Mouse (Mus musculus): ENCODE results near the gene Mrm2. TPM values are rescaled to one million over a fixed set of nuclear protein-coding genes. Genes with fewer than 3 reads are reported as not detected.
A peak's percentile ranks its signal among the peaks of the same experiment; 100 is the strongest.

The Mrm2 gene
- 12.0 and 14.7 TPM in 2 replicates for polyA plus RNA-seq (2016; fragmentation: Nextera tagmentation; extraction: Ambion mirVana)

DNA sequence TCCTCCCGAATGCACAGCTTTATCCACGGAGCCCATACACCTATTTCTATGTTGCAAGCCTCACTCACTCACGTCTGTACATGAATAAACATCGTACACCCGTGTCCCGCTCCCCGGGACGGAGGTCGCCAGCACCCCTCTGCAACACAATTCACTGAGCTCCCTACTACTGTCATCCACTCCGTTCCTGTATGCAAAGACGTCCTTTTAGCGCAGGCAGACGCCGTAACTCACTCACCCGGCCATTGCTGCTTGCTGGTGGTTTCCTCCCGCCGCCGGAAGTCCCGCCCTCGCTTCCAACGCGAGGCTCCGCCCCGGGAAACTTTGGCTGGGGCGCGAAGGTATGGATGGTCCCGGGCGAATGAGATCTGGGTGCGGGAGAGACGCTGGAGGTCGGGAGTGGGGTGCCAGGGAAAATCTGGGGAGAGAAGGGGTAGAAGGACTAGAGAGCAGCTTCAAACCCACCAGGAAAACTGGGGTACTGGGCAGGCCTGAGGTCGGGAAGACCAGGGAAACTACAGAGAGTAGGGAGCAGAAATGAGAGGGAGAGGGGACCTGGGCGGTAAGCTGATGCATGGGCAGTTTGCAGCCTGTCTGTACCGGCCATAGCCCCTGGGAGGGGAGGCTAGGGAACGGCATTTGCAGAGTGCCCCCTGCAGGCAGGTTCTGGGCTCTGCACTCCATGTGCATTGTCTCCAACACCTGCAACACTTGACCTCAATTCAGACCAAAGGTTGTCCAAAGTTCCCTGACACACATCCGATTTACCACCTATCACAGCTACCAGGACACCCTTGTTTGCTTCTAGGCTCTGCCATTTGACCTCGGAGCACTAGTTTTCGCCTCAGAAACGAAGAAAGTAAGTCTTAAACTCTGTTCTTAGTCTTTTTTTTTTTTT, at the start of gene Mrm2:
Gene Mrm2, minus strand, starts transcription at position 284 of the 898 bp plus-strand sequence.
- peaks cover 50% of the 10 kb centered on the region for H3K36me3 ChIP-seq
- no peaks in the 10 kb centered on the region for H3K9me3 ChIP-seq (replicated peaks)
- peak within 1 kb of the TSS; percentile 80 for H3K9ac ChIP-seq
- peaks cover 28% of the 10 kb centered on the region for H3K4me1 ChIP-seq
- peak within 1 kb of the TSS; percentile 72 for H3K4me3 ChIP-seq
- under 1% methylated on average over 39 of the region's 39 CpGs for WGBS (ENCODE audit: insufficient replicate concordance)
- H3K4me2 ChIP-seq, result peak within 1 kb of the TSS; percentile 87
- H3K27ac ChIP-seq, result peak within 1 kb of the TSS; percentile 91
- H3K27me3 ChIP-seq (replicated peaks), result no peaks in the 10 kb centered on the region
- peak; percentile 86 for ATAC-seq

DNA sequence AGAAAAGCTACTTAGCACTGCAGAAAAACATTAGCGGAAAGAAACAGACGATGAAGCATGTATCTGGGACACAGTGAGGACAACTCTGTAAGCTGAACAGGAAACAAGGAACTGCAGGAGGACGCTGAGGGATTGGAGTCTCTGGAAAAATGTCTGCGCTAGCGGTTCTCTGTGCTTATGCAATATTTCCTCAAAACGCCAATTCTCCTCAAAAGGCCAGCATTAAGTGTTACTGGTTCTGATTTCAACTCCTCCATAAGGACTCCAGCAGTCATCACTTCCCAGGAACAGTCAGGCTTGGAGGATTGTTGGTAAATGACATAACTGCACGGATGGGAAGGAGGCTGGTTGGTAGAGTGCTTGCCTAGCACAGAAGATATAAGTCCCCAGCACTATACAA, 49.5 kb upstream of the Mrm2 start:
- Histone ChIP-seq H3K27me3 (replicated peaks) (no peaks in the 10 kb centered on the region), H3K9ac (no peak overlapping the region), H3K4me3 (no peak overlapping the region), H3K27ac (no peak overlapping the region), H3K4me2 (no peak overlapping the region), H3K9me3 (replicated peaks) (no peaks in the 10 kb centered on the region), H3K4me1 (peaks cover 50% of the 10 kb centered on the region), H3K36me3 (0 out of 2 replicates have a peak, but pooled peaks cover 4% of the 10 kb centered on the region)
- 75% methylated on average over 7 of the region's 7 CpGs for whole genome bisulfite sequencing (ENCODE audit: insufficient replicate concordance)
- no peak for ATAC-seq

DNA sequence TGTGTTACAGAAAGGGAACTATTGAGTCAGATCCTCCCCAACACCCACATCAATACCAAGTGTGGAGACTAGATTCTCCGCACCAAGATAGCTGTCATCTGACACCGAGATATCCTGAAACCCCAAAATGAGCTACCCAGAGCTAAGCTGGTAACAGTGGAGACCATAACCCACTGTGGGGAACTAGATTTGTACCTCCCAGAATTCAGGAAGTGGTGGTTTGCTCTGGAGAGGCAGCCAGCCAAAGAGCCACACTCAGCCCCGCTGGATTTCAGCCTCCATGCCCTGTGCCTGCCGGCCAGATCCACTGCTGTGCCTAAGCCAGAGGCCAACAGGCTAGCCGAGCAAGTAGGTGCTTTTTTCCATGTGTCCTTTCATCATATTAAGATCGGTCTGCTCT, 47.6 kb upstream of the Mrm2 start:
- H3K36me3 ChIP-seq, result 0 out of 2 replicates have a peak, but pooled peaks cover 4% of the 10 kb centered on the region
- WGBS (ENCODE audit: insufficient replicate concordance), result 35% methylated on average over 6 of the region's 6 CpGs
- no peak overlapping the region for H3K4me3 ChIP-seq
- no peak overlapping the region for H3K4me2 ChIP-seq
- H3K27ac ChIP-seq, result no peak overlapping the region
- H3K9me3 ChIP-seq (replicated peaks), result no peaks in the 10 kb centered on the region
- H3K9ac ChIP-seq, result no peak overlapping the region
- peaks cover 46% of the 10 kb centered on the region for H3K4me1 ChIP-seq
- no peak for ATAC-seq
- H3K27me3 ChIP-seq (replicated peaks), result no peaks in the 10 kb centered on the region

DNA sequence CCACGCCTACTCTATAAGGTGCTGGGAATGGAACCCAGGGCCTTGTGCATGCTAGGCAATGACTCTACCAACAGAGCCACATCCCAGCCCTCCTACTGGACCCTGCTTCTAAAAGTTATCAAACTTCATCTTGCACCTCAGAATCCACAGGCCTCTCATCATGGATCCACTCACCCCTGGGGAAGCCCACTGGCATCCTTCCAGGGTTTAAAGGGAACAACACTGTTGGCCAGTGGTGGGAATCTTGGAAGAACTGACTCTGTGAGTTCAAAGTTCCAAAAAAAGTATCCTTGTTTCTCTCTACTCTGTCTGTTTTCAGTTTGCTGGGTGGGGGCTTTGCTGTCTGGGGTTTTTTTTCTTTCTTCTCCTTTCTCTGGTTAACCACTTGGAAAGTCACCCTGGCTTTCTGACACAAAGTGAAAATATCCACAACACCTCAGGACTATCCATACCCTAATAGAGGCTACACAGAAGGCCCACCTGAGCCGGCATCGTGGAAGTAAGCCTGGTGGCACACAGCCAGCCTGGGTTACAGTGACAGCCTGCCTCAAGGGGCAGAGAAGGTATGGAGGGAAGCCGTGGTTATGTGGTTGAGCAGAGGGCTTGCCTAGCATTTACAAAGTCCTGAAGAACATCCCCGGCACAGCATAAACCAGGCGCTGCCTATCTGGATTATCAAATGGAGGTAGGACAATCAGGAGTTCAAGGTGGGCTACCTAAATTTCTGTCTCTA, 46.6 kb upstream of the Mrm2 start:
- H3K9me3 ChIP-seq (replicated peaks), result no peaks in the 10 kb centered on the region
- 74% methylated on average over 6 of the region's 6 CpGs for WGBS (ENCODE audit: insufficient replicate concordance)
- no peak overlapping the region for H3K4me3 ChIP-seq
- H3K9ac ChIP-seq, result no peak overlapping the region
- 0 out of 2 replicates have a peak, but pooled peaks cover 4% of the 10 kb centered on the region for H3K36me3 ChIP-seq
- no peaks in the 10 kb centered on the region for H3K27me3 ChIP-seq (replicated peaks)
- no peak for ATAC-seq
- H3K4me2 ChIP-seq, result no peak overlapping the region
- H3K27ac ChIP-seq, result no peak overlapping the region
- H3K4me1 ChIP-seq, result peaks cover 37% of the 10 kb centered on the region

DNA sequence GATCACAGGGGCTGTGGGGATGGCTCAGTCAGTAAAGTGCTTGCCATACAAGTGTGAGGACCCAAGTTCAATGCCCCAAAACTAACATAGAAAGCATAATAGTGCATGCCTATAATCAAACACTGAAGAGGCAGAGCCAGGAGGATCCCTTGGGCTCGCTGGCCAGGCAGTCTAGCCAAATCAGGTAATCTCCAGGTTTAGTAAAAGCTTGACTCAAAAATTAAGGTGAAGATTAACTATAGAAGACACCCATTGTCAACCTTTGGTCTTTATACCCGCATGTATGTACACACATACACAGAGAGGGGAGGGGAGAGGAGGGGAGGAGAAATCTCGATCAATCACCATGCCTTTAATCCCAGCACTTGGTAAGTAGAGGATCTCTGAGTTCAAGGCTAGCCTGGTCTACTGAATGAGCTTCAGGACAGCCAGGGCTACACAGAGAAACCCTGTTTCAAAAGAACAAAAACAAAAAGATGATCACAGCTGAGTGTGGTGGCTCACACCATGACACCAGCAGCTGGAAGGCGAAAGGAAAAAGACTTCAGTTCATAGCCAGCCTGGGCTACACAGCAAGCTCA, 43.6 kb upstream of the Mrm2 start:
- Histone ChIP-seq H3K4me1 (peaks cover 42% of the 10 kb centered on the region), H3K27ac (no peak overlapping the region), H3K4me3 (no peak overlapping the region), H3K9ac (no peak overlapping the region), H3K9me3 (replicated peaks) (no peaks in the 10 kb centered on the region), H3K4me2 (no peak overlapping the region), H3K36me3 (0 out of 2 replicates have a peak, but pooled peaks cover 4% of the 10 kb centered on the region), H3K27me3 (replicated peaks) (no peaks in the 10 kb centered on the region)
- no peak for ATAC-seq
- 70% methylated on average over 4 of the region's 4 CpGs for WGBS (ENCODE audit: insufficient replicate concordance)

DNA sequence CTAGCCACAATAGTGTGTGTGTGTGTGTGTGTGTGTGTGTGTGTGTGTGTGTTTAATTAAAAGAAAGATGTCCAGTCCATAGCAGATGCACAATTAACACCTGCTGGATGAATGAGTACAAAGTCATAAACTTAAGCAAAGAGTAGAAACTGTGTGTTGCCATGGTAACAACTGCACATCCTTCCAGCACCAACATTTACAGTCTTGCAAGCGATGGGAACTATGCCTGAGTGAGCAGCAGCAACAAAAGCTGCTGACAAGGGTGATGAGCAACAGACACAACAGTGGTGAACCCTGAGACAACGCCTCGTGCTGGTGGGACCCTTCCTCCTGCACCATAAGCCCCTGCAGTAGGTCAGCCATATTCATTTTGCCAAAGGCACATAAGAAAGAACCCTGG, 42.5 kb upstream of the Mrm2 start:
- peaks cover 45% of the 10 kb centered on the region for H3K4me1 ChIP-seq

DNA sequence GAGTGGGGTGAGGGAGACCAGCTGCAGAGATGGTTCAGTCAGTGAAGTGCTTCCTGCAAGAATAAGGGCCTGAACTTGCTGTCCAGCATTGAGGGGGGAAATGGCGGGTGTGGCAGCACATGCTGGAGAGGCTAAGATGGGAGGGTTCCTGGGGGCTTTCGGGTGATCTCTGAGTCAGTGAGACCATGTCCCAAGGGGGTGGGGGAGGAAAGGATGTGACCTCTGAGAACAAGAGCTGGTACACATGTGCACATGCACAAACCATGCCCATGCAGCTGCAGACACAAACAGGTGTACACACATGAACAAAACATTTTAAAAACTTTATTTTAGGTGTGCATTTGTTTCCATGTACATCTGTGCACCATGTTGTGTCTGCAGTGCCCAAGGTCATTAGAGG, 42.0 kb upstream of the Mrm2 start:
- peaks cover 48% of the 10 kb centered on the region for H3K4me1 ChIP-seq
- H3K27me3 ChIP-seq (replicated peaks), result no peaks in the 10 kb centered on the region
- no peaks in the 10 kb centered on the region for H3K36me3 ChIP-seq
- no peak overlapping the region for H3K4me3 ChIP-seq
- 50% methylated on average over 2 of the region's 2 CpGs for WGBS (ENCODE audit: insufficient replicate concordance)
- no peak overlapping the region for H3K9ac ChIP-seq
- ATAC-seq, result no peak
- no peak overlapping the region for H3K4me2 ChIP-seq
- no peak overlapping the region for H3K27ac ChIP-seq
- no peaks in the 10 kb centered on the region for H3K9me3 ChIP-seq (replicated peaks)

More for the DNA sequence above, 42.5 kb upstream of the Mrm2 start:
- ATAC-seq, result no peak
- H3K4me3 ChIP-seq, result no peak overlapping the region
- H3K9ac ChIP-seq, result no peak overlapping the region
- no peaks in the 10 kb centered on the region for H3K27me3 ChIP-seq (replicated peaks)
- H3K36me3 ChIP-seq, result no peaks in the 10 kb centered on the region
- no peaks in the 10 kb centered on the region for H3K9me3 ChIP-seq (replicated peaks)
- no peak overlapping the region for H3K4me2 ChIP-seq
- H3K27ac ChIP-seq, result no peak overlapping the region
- WGBS (ENCODE audit: insufficient replicate concordance), result 74% methylated on average over 3 of the region's 3 CpGs

DNA sequence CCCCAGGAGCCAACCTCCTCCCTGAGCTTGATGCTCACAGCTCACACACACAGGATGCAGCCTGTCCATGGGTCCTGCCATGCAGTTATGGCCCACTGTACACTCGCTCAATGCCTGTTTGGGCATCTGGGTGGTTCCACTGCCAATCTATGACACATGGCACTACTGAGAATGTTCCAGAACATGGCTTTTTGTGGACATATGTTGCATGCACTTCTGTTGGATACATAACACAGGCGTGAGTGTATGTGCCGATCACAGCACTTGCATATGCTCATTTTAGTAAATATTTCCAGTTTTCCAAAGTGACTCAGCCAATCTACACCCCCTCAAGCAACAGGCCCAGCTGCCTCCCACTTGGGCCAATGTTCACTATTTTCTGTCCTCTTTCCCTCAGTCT, 40.0 kb upstream of the Mrm2 start:
- no peak overlapping the region for H3K4me3 ChIP-seq
- no peaks in the 10 kb centered on the region for H3K27me3 ChIP-seq (replicated peaks)
- ATAC-seq, result no peak
- H3K4me1 ChIP-seq, result peaks cover 43% of the 10 kb centered on the region
- H3K4me2 ChIP-seq, result no peak overlapping the region
- no peak overlapping the region for H3K9ac ChIP-seq
- WGBS (ENCODE audit: insufficient replicate concordance), result 77% methylated on average over 3 of the region's 3 CpGs
- H3K9me3 ChIP-seq (replicated peaks), result no peaks in the 10 kb centered on the region
- peaks cover 4% of the 10 kb centered on the region; the same call in 1 of the 2 replicates for H3K36me3 ChIP-seq
- peak overlapping the region; percentile 17; the same call in 1 of the 2 replicates for H3K27ac ChIP-seq

DNA sequence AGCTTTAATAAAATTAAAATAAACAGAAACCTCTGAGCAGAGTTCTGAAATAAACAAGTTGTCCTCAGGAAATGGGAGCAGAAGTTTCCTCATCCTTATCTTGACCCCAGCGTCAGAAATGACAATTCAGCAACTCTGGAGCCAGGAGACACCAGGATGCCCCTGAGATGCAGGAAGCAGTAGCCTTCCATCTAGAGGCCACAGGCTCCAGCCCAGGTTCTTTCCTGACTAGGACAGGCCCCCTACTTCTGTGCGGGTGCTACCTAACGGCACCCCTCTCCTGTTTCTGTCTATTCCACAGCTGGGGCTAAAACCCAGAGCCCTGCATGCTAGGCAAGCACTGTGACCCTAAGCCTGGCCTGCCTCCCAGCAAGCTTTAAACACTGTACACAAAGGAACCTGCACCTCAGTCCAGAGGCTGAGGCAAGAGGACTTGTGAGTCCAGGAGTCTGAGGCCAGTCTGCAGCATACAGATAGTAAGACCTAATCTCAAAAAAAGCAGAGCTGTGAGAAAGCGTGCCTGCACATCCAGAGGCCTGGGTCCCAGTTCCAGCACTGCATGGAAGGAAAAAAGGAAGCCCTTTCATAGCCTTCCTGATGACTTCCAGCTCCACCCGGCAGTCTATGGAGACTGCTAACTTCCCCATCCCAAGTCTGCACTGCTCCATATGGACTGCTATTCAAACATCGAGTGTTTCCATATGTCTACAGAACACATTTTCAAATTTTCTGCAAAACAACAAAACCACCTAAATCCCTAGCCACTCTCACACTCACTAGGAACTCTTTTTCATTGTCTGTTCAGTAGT, 39.0 kb upstream of the Mrm2 start:
- WGBS (ENCODE audit: insufficient replicate concordance), result 32% methylated on average over 6 of the region's 6 CpGs
- Histone ChIP-seq H3K36me3 (peaks cover 7% of the 10 kb centered on the region; the same call in 1 of the 2 replicates), H3K9ac (no peak overlapping the region), H3K9me3 (replicated peaks) (no peaks in the 10 kb centered on the region), H3K27me3 (replicated peaks) (no peaks in the 10 kb centered on the region), H3K4me3 (no peak overlapping the region), H3K27ac (peak overlapping the region; percentile 67), H3K4me2 (no peak overlapping the region), H3K4me1 (peaks cover 43% of the 10 kb centered on the region)
- peak; percentile 52; the same call in 1 of the 2 replicates for ATAC-seq

DNA sequence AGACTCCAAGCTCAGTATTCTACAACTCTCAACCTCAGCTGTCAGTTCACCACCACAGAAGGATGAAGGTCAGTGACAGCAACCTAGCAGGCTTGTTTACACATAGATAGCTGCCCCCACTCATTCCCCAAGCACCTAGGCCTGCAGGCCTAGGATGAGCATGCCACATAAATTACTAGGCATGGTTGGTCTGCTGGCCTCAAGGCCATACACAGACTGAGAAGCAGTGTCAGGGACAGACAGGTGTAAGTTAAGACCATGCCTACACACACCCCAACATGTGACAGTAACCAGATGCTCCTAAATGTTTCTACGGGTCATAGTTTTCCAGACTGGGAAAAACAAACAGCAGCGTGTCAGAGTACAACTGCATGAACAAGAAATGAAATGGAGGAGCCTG, 37.8 kb upstream of the Mrm2 start:
- Histone ChIP-seq H3K27ac (peak overlapping the region; percentile 67; the same call in 1 of the 2 replicates), H3K4me2 (no peak overlapping the region), H3K27me3 (replicated peaks) (no peaks in the 10 kb centered on the region), H3K36me3 (peaks cover 14% of the 10 kb centered on the region), H3K9ac (no peak overlapping the region), H3K4me3 (no peak overlapping the region), H3K4me1 (peaks cover 43% of the 10 kb centered on the region), H3K9me3 (replicated peaks) (no peaks in the 10 kb centered on the region)
- ATAC-seq, result 0 out of 2 replicates have a peak, but pooled peaks have one; percentile 14
- WGBS (ENCODE audit: insufficient replicate concordance), result 70% methylated on average over 2 of the region's 2 CpGs

DNA sequence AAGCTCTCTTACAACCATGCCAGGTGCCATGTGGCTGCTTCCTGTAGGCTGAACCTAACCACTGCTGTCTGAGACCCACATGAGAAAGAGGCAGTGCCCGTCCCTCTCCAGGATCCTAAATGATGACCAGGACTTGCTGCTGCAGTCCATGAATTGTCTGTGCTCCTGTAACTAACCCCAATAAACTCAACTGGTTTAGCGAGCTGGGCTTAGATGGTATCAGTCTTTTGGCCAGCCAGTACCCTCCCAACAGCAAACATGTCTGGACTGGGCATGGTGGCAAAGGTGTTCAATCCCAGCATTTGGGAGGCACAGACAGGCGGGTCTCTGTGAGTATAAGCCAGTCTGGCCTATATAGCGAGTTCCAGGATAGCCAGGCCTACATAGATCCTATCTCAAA, 37.2 kb upstream of the Mrm2 start:
- no peak overlapping the region for H3K27ac ChIP-seq
- H3K4me1 ChIP-seq, result peaks cover 43% of the 10 kb centered on the region
- peak; percentile 28; the same call in 1 of the 2 replicates for ATAC-seq
- H3K27me3 ChIP-seq (replicated peaks), result no peaks in the 10 kb centered on the region
- no peak overlapping the region for H3K4me3 ChIP-seq
- 74% methylated on average over 4 of the region's 4 CpGs for WGBS (ENCODE audit: insufficient replicate concordance)
- H3K9me3 ChIP-seq (replicated peaks), result no peaks in the 10 kb centered on the region
- no peak overlapping the region for H3K4me2 ChIP-seq
- peaks cover 14% of the 10 kb centered on the region for H3K36me3 ChIP-seq
- H3K9ac ChIP-seq, result no peak overlapping the region

Measured in liver, embryonic 12.5 days (tissue).